Mouse (Mus musculus) neural tube, embryonic 12.5 days (tissue): Measurements from ENCODE around the gene Nck2. TPM values are rescaled to one million over a fixed set of nuclear protein-coding genes. Genes with fewer than 3 reads are reported as not detected.

Experiments
- ATAC-seq: fragments of 200-750 bp; cut with Nextera tagmentation; 2 replicates; pipeline ENCODE4 v1.8.0; 2017; ENCODE audit warnings: low read depth, mild to moderate bottlenecking, moderate TSS enrichment, moderate library complexity; ENCODE audit not compliant: low FRiP score
- H3K27ac ChIP-seq: fragments of 300-500 bp; sonication (generic); 2 replicates; pipeline ENCODE4 v1.5.1; 2016
- H3K27me3 ChIP-seq: fragments of 300-500 bp; sonication (generic); replicated peaks from 2 replicates; pipeline ENCODE4 v1.6.1; 2016; ENCODE audit warnings: mild to moderate bottlenecking
- H3K36me3 ChIP-seq: fragments of 300-500 bp; sonication (generic); 2 replicates; pipeline ENCODE4 v1.6.1; 2016; ENCODE audit warnings: mild to moderate bottlenecking
- H3K4me1 ChIP-seq: fragments of 300-500 bp; sonication (generic); 2 replicates; pipeline ENCODE4 v1.6.1; 2016
- H3K4me2 ChIP-seq: fragments of 300-500 bp; sonication (generic); replicated peaks from 2 replicates; pipeline ENCODE4 v1.6.1; 2016; ENCODE audit warnings: mild to moderate bottlenecking
- H3K4me3 ChIP-seq: fragments of 300-500 bp; sonication (generic); 2 replicates; pipeline ENCODE4 v1.5.1; 2016
- H3K9ac ChIP-seq: fragments of 300-500 bp; sonication (generic); 2 replicates; pipeline ENCODE4 v1.6.1; 2016; ENCODE audit warnings: mild to moderate bottlenecking
- H3K9me3 ChIP-seq: fragments of 300-500 bp; sonication (generic); 2 replicates; pipeline ENCODE4 v1.6.1; 2016; ENCODE audit warnings: mild to moderate bottlenecking
- WGBS: fragments of 180-500 bp; shearing (Covaris S2); methylation state at CpG from one replicate; pipeline ENCODE4 v1.1.7; 2016; 5-methylcytosine and 5-hydroxymethylcytosine counted together
- polyA plus RNA-seq: library from polyadenylated mRNA; unstranded; fragments of >200 nt; fragmentation: Nextera tagmentation; extraction: Ambion mirVana; gene quantifications from 2 replicates; pipeline ENCODE4 v1.2.1, GENCODE M21; 2016

Nck2 gene
- polyA plus RNA-seq, 1 experiment from 2014 or later = 48.7 TPM

DNA sequence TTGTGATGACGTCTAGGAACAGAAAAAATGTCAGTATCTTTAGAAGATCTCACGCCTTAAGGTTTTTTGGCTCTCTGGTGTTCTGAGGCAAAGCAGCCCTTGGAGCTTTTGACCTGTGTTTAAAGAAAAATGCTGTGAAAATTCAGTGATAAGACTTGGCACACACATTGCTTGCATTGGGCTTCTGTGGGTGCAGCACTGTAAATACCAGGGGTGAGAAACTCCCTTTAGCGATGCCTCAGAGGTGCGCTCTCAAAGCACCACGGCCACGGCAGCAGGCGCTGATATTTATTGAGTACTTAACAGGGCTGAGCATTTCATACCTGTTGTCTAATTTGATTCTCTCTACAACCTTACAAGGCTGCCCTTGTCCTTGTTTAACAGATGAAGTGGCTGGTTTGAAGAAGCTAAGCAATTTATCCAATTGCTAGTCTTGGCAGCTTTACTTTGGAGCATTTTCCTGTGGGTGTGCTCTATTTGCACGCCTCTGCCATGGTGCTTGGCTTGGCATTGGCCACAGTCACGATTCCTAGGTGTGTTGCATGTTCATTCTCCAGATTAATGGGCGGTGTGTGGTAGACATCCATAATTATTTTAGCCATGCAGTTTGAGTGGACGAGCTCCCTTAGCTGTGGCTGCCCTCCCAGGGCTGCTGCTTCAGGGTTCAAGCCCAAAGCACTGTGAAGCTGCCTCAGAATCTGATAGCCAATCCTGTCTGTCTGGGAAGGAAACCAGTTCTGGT, 19.7 kb downstream of the Nck2 start:
- H3K4me1 ChIP-seq = peaks cover 18% of the 10 kb centered on the region
- H3K4me2 ChIP-seq = no peak overlapping the region
- H3K9me3 ChIP-seq = no peaks in the 10 kb centered on the region
- H3K9ac ChIP-seq = no peak overlapping the region
- WGBS = 83% methylated on average over 11 of the region's 11 CpGs
- no peak for ATAC-seq
- H3K4me3 ChIP-seq = no peak overlapping the region
- no peaks in the 10 kb centered on the region for H3K27me3 ChIP-seq
- no peak overlapping the region for H3K27ac ChIP-seq
- peaks cover 4% of the 10 kb centered on the region; the same call in 1 of the 2 replicates for H3K36me3 ChIP-seq

GRCm38 (mm10) chr1:43464976-43465375, 20.6 kb downstream of the Nck2 start:
- no peak for ATAC-seq
- H3K4me1 ChIP-seq = peaks cover 20% of the 10 kb centered on the region
- H3K9ac ChIP-seq = no peak overlapping the region
- H3K27me3 ChIP-seq = no peaks in the 10 kb centered on the region
- H3K4me2 ChIP-seq = no peak overlapping the region
- no peak overlapping the region for H3K27ac ChIP-seq
- H3K36me3 ChIP-seq = peaks cover 4% of the 10 kb centered on the region; the same call in 1 of the 2 replicates
- H3K9me3 ChIP-seq = no peaks in the 10 kb centered on the region
- H3K4me3 ChIP-seq = no peak overlapping the region

GRCm38 (mm10) chr1:43465957-43466624, 21.7 kb downstream of the Nck2 start:
- 82% methylated on average over 9 of the region's 9 CpGs for WGBS
- Histone ChIP-seq H3K27me3 (no peaks in the 10 kb centered on the region), H3K27ac (no peak overlapping the region), H3K9ac (no peak overlapping the region), H3K36me3 (peaks cover 4% of the 10 kb centered on the region; the same call in 1 of the 2 replicates), H3K9me3 (no peaks in the 10 kb centered on the region), H3K4me1 (peaks cover 20% of the 10 kb centered on the region), H3K4me3 (no peak overlapping the region), H3K4me2 (no peak overlapping the region)
- no peak for ATAC-seq

GRCm38 (mm10) chr1:43467656-43468055, 23.3 kb downstream of the Nck2 start:
- 91% methylated on average over 8 of the region's 8 CpGs for WGBS
- Histone ChIP-seq H3K4me2 (no peak overlapping the region), H3K27me3 (no peaks in the 10 kb centered on the region), H3K9me3 (no peaks in the 10 kb centered on the region), H3K4me3 (no peak overlapping the region), H3K36me3 (no peaks in the 10 kb centered on the region), H3K27ac (no peak overlapping the region), H3K9ac (no peak overlapping the region), H3K4me1 (peaks cover 20% of the 10 kb centered on the region)
- no peak for ATAC-seq

- WGBS = 89% methylated on average over 7 of the region's 7 CpGs
Measured at GRCm38 (mm10) chr1:43468207-43468606, 23.8 kb downstream of the Nck2 start.

DNA sequence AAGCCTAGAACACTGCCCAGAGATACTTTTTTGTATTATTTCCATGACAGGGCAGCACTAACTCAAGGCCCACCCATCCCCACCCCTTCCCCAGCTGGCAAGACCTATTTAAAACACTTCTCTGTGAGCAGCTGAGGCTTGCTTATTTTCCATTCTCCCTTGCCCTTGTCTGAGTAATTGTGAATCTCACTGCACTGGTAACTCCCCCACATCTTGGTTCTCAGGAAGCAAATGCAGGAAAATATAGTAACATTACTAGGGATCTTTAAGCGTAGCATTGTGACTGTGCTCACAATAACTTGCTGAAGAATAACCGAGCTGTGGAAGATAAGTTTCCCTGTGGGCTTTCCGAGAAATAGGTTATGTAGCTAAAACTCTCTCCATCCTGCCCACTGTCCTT, 24.6 kb downstream of the Nck2 start:
- whole genome bisulfite sequencing = 90% methylated on average over 3 of the region's 3 CpGs
- H3K4me2 ChIP-seq = no peak overlapping the region
- no peak for ATAC-seq
- no peaks in the 10 kb centered on the region for H3K27me3 ChIP-seq
- H3K4me1 ChIP-seq = peaks cover 23% of the 10 kb centered on the region
- H3K4me3 ChIP-seq = no peak overlapping the region
- no peak overlapping the region for H3K9ac ChIP-seq
- H3K9me3 ChIP-seq = no peaks in the 10 kb centered on the region
- H3K27ac ChIP-seq = no peak overlapping the region
- H3K36me3 ChIP-seq = no peaks in the 10 kb centered on the region

More at GRCm38 (mm10) chr1:43468207-43468606, 23.8 kb downstream of the Nck2 start:
- no peak overlapping the region for H3K9ac ChIP-seq
- no peaks in the 10 kb centered on the region for H3K36me3 ChIP-seq
- no peaks in the 10 kb centered on the region for H3K27me3 ChIP-seq
- no peak overlapping the region for H3K27ac ChIP-seq
- H3K4me2 ChIP-seq = no peak overlapping the region
- H3K4me3 ChIP-seq = no peak overlapping the region
- peaks cover 20% of the 10 kb centered on the region for H3K4me1 ChIP-seq
- H3K9me3 ChIP-seq = no peaks in the 10 kb centered on the region
- ATAC-seq = no peak

GRCm38 (mm10) chr1:43470421-43471179, 26.2 kb downstream of the Nck2 start:
- H3K36me3 ChIP-seq = no peaks in the 10 kb centered on the region
- WGBS = 94% methylated on average over 10 of the region's 10 CpGs
- no peak overlapping the region for H3K4me3 ChIP-seq
- H3K4me1 ChIP-seq = peaks cover 38% of the 10 kb centered on the region
- no peak for ATAC-seq
- no peaks in the 10 kb centered on the region for H3K27me3 ChIP-seq
- no peaks in the 10 kb centered on the region for H3K9me3 ChIP-seq
- no peak overlapping the region for H3K27ac ChIP-seq
- H3K4me2 ChIP-seq = no peak overlapping the region
- H3K9ac ChIP-seq = no peak overlapping the region

GRCm38 (mm10) chr1:43471180-43472045, 27.0 kb downstream of the Nck2 start:
- peaks cover 40% of the 10 kb centered on the region for H3K4me1 ChIP-seq
- ATAC-seq = no peak
- no peaks in the 10 kb centered on the region for H3K9me3 ChIP-seq
- H3K9ac ChIP-seq = no peak overlapping the region
- WGBS = 95% methylated on average over 4 of the region's 4 CpGs
- H3K36me3 ChIP-seq = no peaks in the 10 kb centered on the region
- no peaks in the 10 kb centered on the region for H3K27me3 ChIP-seq
- H3K27ac ChIP-seq = no peak overlapping the region
- H3K4me3 ChIP-seq = no peak overlapping the region
- no peak overlapping the region for H3K4me2 ChIP-seq

DNA sequence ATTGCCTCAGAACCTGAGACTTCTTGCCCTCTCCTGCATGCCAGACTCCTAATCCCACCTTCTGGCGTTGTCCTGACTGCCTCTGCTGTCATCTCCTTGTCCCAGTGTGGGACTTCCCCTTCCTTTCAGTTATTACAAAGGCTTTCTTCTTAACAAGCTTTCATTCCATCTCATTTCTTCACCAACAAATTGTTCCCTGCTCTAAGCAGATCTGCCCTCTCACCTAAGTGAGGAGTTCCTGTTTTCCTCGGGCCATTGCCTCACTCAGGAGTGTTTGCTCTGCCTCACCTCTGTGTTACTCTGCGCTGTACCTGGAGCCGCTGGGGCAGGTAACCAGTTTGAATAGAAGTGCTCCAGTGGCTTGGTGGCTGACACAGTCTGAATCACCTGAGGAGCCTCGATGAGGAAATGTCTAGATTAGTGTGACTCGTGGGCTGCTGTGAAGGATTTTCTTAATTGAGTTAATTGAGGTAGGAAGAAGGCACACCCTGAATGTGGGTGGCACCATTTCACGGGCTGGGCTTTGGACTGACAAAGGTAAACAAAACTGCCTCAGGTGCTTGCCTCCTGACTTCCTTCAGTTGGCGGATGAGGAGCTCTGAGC, 27.8 kb downstream of the Nck2 start:
- H3K9ac ChIP-seq = no peak overlapping the region
- H3K36me3 ChIP-seq = no peaks in the 10 kb centered on the region
- H3K4me2 ChIP-seq = no peak overlapping the region
- H3K27ac ChIP-seq = no peak overlapping the region
- no peak for ATAC-seq
- H3K27me3 ChIP-seq = no peaks in the 10 kb centered on the region
- 87% methylated on average over 8 of the region's 8 CpGs for WGBS
- no peaks in the 10 kb centered on the region for H3K9me3 ChIP-seq
- peaks cover 37% of the 10 kb centered on the region for H3K4me1 ChIP-seq
- no peak overlapping the region for H3K4me3 ChIP-seq

- H3K36me3 ChIP-seq = no peaks in the 10 kb centered on the region
- H3K27ac ChIP-seq = no peak overlapping the region
- WGBS = 88% methylated on average over 5 of the region's 5 CpGs
- H3K4me1 ChIP-seq = peaks cover 30% of the 10 kb centered on the region
- no peak for ATAC-seq
- no peak overlapping the region for H3K4me2 ChIP-seq
- no peaks in the 10 kb centered on the region for H3K27me3 ChIP-seq
- no peaks in the 10 kb centered on the region for H3K9me3 ChIP-seq
- no peak overlapping the region for H3K4me3 ChIP-seq
- no peak overlapping the region for H3K9ac ChIP-seq
Measured at GRCm38 (mm10) chr1:43473734-43474534, 29.6 kb downstream of the Nck2 start.
